Mouse (Mus musculus) olfactory bulb, adult 2 months (tissue): ENCODE data around the gene Ptafr.

Source experiments
- CTCF ChIP-seq: fragments of 200-500 bp; IDR thresholded peaks from 2 replicates; pipeline ENCODE4 v1.5.1; 2012; ENCODE audit warnings: low read depth, mild to moderate bottlenecking, low read length, moderate library complexity; ENCODE audit not compliant: insufficient read depth
- POLR2A ChIP-seq: fragments of 200-500 bp; IDR thresholded peaks from 2 replicates; pipeline ENCODE4 v1.6.1; 2012; ENCODE audit warnings: mild to moderate bottlenecking, low read depth, low read length, moderate library complexity; ENCODE audit not compliant: insufficient read depth

- TF ChIP-seq POLR2A, result no peak
- no peak for TF ChIP-seq CTCF
Measured at GRCm38 (mm10) chr4:132588512-132588911, 24.6 kb downstream of the Ptafr start.
